ENCODE assay signal across 29 mouse cellular contexts in genomic region chr3:7041372-7042057, GRCm38 (mm10).
DNase-seq lines count a peak whose midpoint lies in the region; ATAC-seq and TF ChIP-seq lines count a peak whose summit lies in the region.
"Had no signal": no experiment of that assay in that cellular context is flagged by ENCODE, and none has a peak within 500 bp of the region (broad histone marks: within the 10 kb centered on the region; RNA-seq: fewer than 3 reads in every experiment).

No protein-coding gene starts in this region.

- no peak overlapping the region for H3K4me3 ChIP-seq in forebrain, embryonic 13.5 days
- H3K4me3 ChIP-seq in forebrain, postnatal 0 days (ENCODE audit: low read depth, low read length) = no peak overlapping the region
- no peak overlapping the region for H3K4me3 ChIP-seq in neural tube, embryonic 11.5 days (ENCODE audit: low read depth, low read length)
- H3K4me3 ChIP-seq: embryonic facial prominence, embryonic 15.5 days; heart, adult 2 months; heart, embryonic 13.5 days; kidney, embryonic 15.5 days; liver, embryonic 13.5 days had no signal

- H3K4me1 ChIP-seq in forebrain, embryonic 13.5 days = no peaks in the 10 kb centered on the region
- no peaks in the 10 kb centered on the region for H3K4me1 ChIP-seq in forebrain, postnatal 0 days (ENCODE audit: insufficient read depth)
- no peaks in the 10 kb centered on the region for H3K4me1 ChIP-seq in neural tube, embryonic 11.5 days (ENCODE audit: control insufficient read depth, insufficient read depth, low read length)
- H3K4me1 ChIP-seq: embryonic facial prominence, embryonic 15.5 days; heart, embryonic 13.5 days; kidney, embryonic 15.5 days; liver, embryonic 13.5 days had no signal

- 46% methylated on average over 2 of the region's 2 CpGs for WGBS in forebrain, embryonic 13.5 days
- WGBS in forebrain, postnatal 0 days = 44% methylated on average over 2 of the region's 2 CpGs
- 66% methylated on average over 2 of the region's 2 CpGs for WGBS in neural tube, embryonic 11.5 days

- H3K4me2 ChIP-seq in forebrain, embryonic 13.5 days = no peak overlapping the region
- no peak overlapping the region for H3K4me2 ChIP-seq in forebrain, postnatal 0 days (ENCODE audit: low read depth)
- H3K4me2 ChIP-seq in neural tube, embryonic 11.5 days (ENCODE audit: low read depth) = no peak overlapping the region
- H3K4me2 ChIP-seq: embryonic facial prominence, embryonic 15.5 days; heart, embryonic 13.5 days; kidney, embryonic 15.5 days; liver, embryonic 13.5 days had no signal

- peak; percentile 81 for ATAC-seq in forebrain, embryonic 13.5 days
- no peak for ATAC-seq in forebrain, postnatal 0 days
- peak; percentile 74; the same call in 1 of the 2 replicates for ATAC-seq in neural tube, embryonic 11.5 days (ENCODE audit: insufficient read depth, low FRiP score, low TSS enrichment)
- ATAC-seq: intestine, postnatal 0 days; Patski had no signal

- TF ChIP-seq CTCF in forebrain, postnatal 0 days (IDR thresholded peaks at IDR 0.05; ENCODE audit: low read depth) = no peak

- H3K9me3 ChIP-seq in forebrain, embryonic 13.5 days (replicated peaks) = 0 out of 2 replicates have a peak, but pooled peaks cover 3% of the 10 kb centered on the region
- H3K9me3 ChIP-seq in forebrain, postnatal 0 days (ENCODE audit: low read length) = no peaks in the 10 kb centered on the region
- no peaks in the 10 kb centered on the region for H3K9me3 ChIP-seq in neural tube, embryonic 11.5 days (ENCODE audit: control insufficient read depth, low read length)
- H3K9me3 ChIP-seq: embryonic facial prominence, embryonic 15.5 days; kidney, embryonic 15.5 days; liver, embryonic 13.5 days had no signal

- no peak overlapping the region for H3K9ac ChIP-seq in forebrain, embryonic 13.5 days
- H3K9ac ChIP-seq in forebrain, postnatal 0 days = no peak overlapping the region
- no peak overlapping the region for H3K9ac ChIP-seq in neural tube, embryonic 11.5 days (ENCODE audit: low read length)
- H3K9ac ChIP-seq: embryonic facial prominence, embryonic 15.5 days; heart, embryonic 13.5 days; kidney, embryonic 15.5 days; liver, embryonic 13.5 days had no signal

- no peaks in the 10 kb centered on the region for H3K27me3 ChIP-seq in forebrain, embryonic 13.5 days
- H3K27me3 ChIP-seq in forebrain, postnatal 0 days (ENCODE audit: insufficient read depth, low read length) = no peaks in the 10 kb centered on the region
- no peaks in the 10 kb centered on the region for H3K27me3 ChIP-seq in neural tube, embryonic 11.5 days (ENCODE audit: control insufficient read depth, insufficient read depth, low read length)
- H3K27me3 ChIP-seq: CH12.LX; embryonic facial prominence, embryonic 15.5 days; heart, embryonic 13.5 days; kidney, embryonic 15.5 days; liver, embryonic 13.5 days had no signal

- DNase-seq in forebrain, postnatal 0 days = no peak
- DNase-seq in neural tube, embryonic 11.5 days (ENCODE audit: low spot score) = peak; percentile 15
- no peak for DNase-seq in neural tube, embryonic 10.5 days (ENCODE audit: extremely low spot score, low spot score)
- DNase-seq in mesoderm, embryonic 11.5 days (ENCODE audit: low read depth, low spot score) = peak; percentile 27
- DNase-seq in retina, postnatal 1 day = peak; percentile 21
- no peak for DNase-seq in adrenal gland, postnatal 4 days (ENCODE audit: low spot score in 2 of 2)
- DNase-seq: adrenal gland, postnatal 36 days; B cell, adult 2 months; cerebellum, adult 18-20 months; cerebellum, postnatal 14 days; gastrocnemius, postnatal 36 days; heart, adult 2 months; heart, postnatal 14 days; kidney, postnatal 36 days; liver, embryonic 13.5 days; lung, adult 2 months; lung, postnatal 14 days; right cerebral cortex, postnatal 14 days; thymus, adult 2 months; thymus, postnatal 4 days had no signal

- H3K27ac ChIP-seq in forebrain, embryonic 13.5 days = no peak overlapping the region
- no peak overlapping the region for H3K27ac ChIP-seq in forebrain, postnatal 0 days (ENCODE audit: low read depth, low read length)
- no peak overlapping the region for H3K27ac ChIP-seq in neural tube, embryonic 11.5 days (ENCODE audit: low read depth, low read length)
- H3K27ac ChIP-seq: embryonic facial prominence, embryonic 15.5 days; heart, adult 2 months; heart, embryonic 13.5 days; kidney, embryonic 15.5 days; liver, embryonic 13.5 days; stomach, postnatal 0 days had no signal

- no peaks in the 10 kb centered on the region for H3K36me3 ChIP-seq in forebrain, embryonic 13.5 days (ENCODE audit: poor library complexity, severe bottlenecking)
- H3K36me3 ChIP-seq in forebrain, postnatal 0 days (ENCODE audit: insufficient read depth) = no peaks in the 10 kb centered on the region
- no peaks in the 10 kb centered on the region for H3K36me3 ChIP-seq in neural tube, embryonic 11.5 days (ENCODE audit: control insufficient read depth, insufficient read depth, low read length)
- H3K36me3 ChIP-seq: embryonic facial prominence, embryonic 15.5 days; G1E; heart, embryonic 13.5 days; kidney, embryonic 15.5 days; liver, embryonic 13.5 days had no signal

Comparison
In these comparisons a context has a peak if more than half of its experiments do, and no peak if none do; other contexts are left out.
1. DNase-seq: peak in neural tube, embryonic 11.5 days (single experiment), mesoderm, embryonic 11.5 days (single experiment) and retina, postnatal 1 day (single experiment); none in forebrain, postnatal 0 days (single experiment), neural tube, embryonic 10.5 days (single experiment) and adrenal gland, postnatal 4 days (0 of 2).